Mouse (Mus musculus) limb, embryonic 10.5 days (tissue): Measurements from ENCODE around the gene Hnrnpul1. TPM values are rescaled to one million over a fixed set of nuclear protein-coding genes. Genes with fewer than 3 reads are reported as not detected.

Experiments
- DNase-seq: peaks from one replicate; pipeline ENCODE4 v3.0.0-alpha.2; 2017; ENCODE audit warnings: low spot score
- H3K27ac ChIP-seq: fragments of 300-500 bp; sonication (generic); 2 replicates; pipeline ENCODE4 v1.5.1; 2016; ENCODE audit warnings: mild to moderate bottlenecking
- H3K27me3 ChIP-seq: fragments of 300-500 bp; sonication (generic); 2 replicates; pipeline ENCODE4 v1.6.1; 2016; ENCODE audit warnings: low read depth, mild to moderate bottlenecking; ENCODE audit not compliant: poor library complexity, severe bottlenecking
- H3K36me3 ChIP-seq: fragments of 300-500 bp; sonication (generic); 2 replicates; pipeline ENCODE4 v1.6.1; 2016; ENCODE audit warnings: mild to moderate bottlenecking, moderate library complexity
- H3K4me1 ChIP-seq: fragments of 300-500 bp; sonication (generic); 2 replicates; pipeline ENCODE4 v1.6.1; 2016
- H3K4me3 ChIP-seq: fragments of 300-500 bp; sonication (generic); 2 replicates; pipeline ENCODE4 v1.5.1; 2016; ENCODE audit warnings: mild to moderate bottlenecking, moderate library complexity
- H3K9me3 ChIP-seq: fragments of 300-500 bp; sonication (generic); replicated peaks from 2 replicates; pipeline ENCODE4 v1.6.1; 2016; ENCODE audit warnings: mild to moderate bottlenecking
- WGBS: fragments of 180-500 bp; shearing (Covaris S2); methylation state at CpG from one replicate; pipeline ENCODE4 v1.1.7; 2016; 5-methylcytosine and 5-hydroxymethylcytosine counted together
- polyA plus RNA-seq: library from polyadenylated mRNA; unstranded; fragments of >200 nt; fragmentation: Nextera tagmentation; extraction: Ambion mirVana; gene quantifications from 2 replicates; pipeline ENCODE4 v1.2.1, GENCODE M21; 2016

Hnrnpul1 gene
- polyA plus RNA-seq, 1 experiment from 2014 or later: 67.7 TPM

- peaks cover 74% of the 10 kb centered on the region for H3K27me3 ChIP-seq
- peak overlapping the region; percentile 57 for H3K4me3 ChIP-seq
- no peak for DNase-seq
- peaks cover 38% of the 10 kb centered on the region for H3K4me1 ChIP-seq
- no peak overlapping the region for H3K27ac ChIP-seq
- H3K9me3 ChIP-seq: no peaks in the 10 kb centered on the region
- 41% methylated on average over 5 of the region's 5 CpGs for WGBS
- H3K36me3 ChIP-seq: no peaks in the 10 kb centered on the region
These were observed 64.5 kb downstream of the Hnrnpul1 start for GRCm38 (mm10) chr7:25690051-25690450.

GRCm38 (mm10) chr7:25689603-25690021 is 64.9 kb downstream of the Hnrnpul1 start:
- WGBS: 11% methylated on average over 12 of the region's 12 CpGs
- no peaks in the 10 kb centered on the region for H3K36me3 ChIP-seq
- H3K4me1 ChIP-seq: peaks cover 38% of the 10 kb centered on the region
- peak overlapping the region; percentile 57 for H3K4me3 ChIP-seq
- H3K27me3 ChIP-seq: peaks cover 77% of the 10 kb centered on the region
- DNase-seq: no peak
- H3K27ac ChIP-seq: 0 out of 2 replicates have a peak overlapping the region, but pooled peaks have one; percentile 39
- no peaks in the 10 kb centered on the region for H3K9me3 ChIP-seq

DNA sequence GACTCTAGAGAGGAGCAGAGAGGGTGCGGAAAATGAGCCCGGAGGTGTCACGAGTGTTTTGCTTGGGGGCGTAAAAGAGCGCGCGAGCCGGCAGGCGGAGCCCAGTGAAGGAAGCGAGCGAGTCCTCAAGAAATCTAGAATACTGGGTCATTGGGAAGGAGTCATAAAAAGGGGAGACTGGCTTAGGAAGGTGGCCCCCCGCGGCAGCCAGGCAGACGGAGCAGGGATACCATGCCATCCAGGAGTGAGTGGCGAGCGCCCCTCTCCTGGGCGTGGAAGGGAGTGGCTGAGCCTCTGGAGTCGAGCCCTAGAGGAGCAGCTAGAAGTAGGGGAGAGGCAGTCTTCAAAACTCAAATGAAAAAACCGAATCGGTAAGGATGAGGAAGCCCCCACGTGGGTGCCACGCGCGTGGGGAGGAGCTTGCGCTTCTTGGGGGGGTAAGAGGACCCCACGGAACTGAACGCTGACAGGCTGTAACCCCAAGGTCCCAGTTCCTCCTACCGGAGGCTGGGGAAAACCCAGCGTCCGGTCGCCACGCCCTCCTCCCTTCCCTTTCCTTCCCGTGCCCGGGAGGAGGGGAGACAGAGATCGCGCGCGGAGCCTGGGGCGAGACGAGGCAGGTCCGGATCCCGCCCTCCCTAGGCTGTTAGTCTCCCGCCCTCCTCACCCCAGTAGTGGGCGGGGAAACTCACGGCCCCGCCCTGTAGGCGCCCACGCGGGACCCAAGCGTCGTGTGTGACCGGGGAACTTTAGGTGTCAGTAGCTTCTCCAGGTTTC is 65.6 kb downstream of the Hnrnpul1 start:
- Histone ChIP-seq H3K4me3 (peak overlapping the region; percentile 57), H3K27me3 (peaks cover 77% of the 10 kb centered on the region), H3K9me3 (no peaks in the 10 kb centered on the region), H3K27ac (peak overlapping the region; percentile 51; the same call in 1 of the 2 replicates), H3K36me3 (no peaks in the 10 kb centered on the region), H3K4me1 (peaks cover 38% of the 10 kb centered on the region)
- DNase-seq: peak; percentile 71
- 1% methylated on average over 51 of the region's 52 CpGs for WGBS

DNA sequence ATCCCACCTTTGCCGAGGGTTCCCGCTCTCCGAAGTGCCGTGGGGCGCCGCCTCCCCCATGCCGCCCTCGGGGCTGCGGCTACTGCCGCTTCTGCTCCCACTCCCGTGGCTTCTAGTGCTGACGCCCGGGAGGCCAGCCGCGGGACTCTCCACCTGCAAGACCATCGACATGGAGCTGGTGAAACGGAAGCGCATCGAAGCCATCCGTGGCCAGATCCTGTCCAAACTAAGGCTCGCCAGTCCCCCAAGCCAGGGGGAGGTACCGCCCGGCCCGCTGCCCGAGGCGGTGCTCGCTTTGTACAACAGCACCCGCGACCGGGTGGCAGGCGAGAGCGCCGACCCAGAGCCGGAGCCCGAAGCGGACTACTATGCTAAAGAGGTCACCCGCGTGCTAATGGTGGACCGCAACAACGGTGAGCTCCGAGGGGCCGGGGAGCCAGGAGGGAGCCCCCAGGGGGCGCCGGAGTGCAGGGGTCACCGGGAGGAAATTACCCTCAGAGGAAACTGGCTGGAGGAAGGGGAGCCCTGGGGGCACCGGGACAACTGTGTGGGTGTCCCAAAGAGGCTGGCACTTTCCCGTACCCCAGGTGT is 66.7 kb downstream of the Hnrnpul1 start:
- peaks cover 42% of the 10 kb centered on the region for H3K4me1 ChIP-seq
- DNase-seq: peak; percentile 63

DNA sequence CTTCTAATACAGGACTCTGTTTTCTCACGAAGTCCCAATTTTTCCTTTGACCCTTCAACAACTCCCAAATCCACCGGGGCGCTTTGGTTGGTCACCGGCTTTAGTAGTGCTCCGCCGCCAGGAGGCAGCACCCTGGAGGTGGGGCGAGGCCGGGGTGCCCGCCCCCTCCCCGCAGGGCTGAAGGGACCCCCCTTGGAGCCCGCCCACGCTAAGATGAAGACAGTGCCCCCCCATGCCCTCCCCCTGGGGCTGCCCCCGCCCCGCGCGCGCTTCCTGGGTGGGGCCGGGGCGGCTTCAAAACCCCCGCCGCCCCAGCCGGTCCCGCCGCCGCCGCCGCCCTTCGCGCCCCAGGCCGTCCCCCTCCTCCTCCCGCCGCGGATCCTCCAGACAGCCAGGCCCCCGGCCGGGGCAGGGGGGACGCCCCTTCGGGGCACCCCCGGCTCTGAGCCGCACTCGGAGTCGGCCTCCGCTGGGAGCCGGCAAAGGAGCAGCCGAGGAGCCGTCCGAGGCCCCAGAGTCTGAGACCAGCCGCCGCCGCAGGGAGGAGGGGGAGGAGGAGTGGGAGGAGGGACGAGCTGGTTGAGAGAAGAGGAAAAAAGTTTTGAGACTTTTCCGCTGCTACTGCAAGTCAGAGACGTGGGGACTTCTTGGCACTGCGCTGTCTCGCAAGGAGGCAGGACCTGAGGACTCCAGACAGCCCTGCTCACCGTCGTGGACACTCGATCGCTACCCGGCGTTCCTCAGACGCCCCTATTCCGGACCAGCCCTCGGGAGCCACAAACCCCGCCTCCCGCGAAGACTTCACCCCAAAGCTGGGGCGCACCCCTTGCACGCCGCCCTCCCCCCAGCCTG is 67.7 kb downstream of the Hnrnpul1 start, which contains the start of gene Tgfb1:
Gene Tgfb1 (plus strand): TSS at position 323 of the 852 bp plus-strand sequence.
- peak within 1 kb of the TSS; percentile 79 for H3K27ac ChIP-seq
- WGBS: under 1% methylated on average over 68 of the region's 69 CpGs

More for the DNA sequence above, 66.7 kb downstream of the Hnrnpul1 start:
- H3K9me3 ChIP-seq: no peaks in the 10 kb centered on the region
- WGBS: 1% methylated on average over 47 of the region's 47 CpGs
- H3K27me3 ChIP-seq: peaks cover 77% of the 10 kb centered on the region
- H3K4me3 ChIP-seq: peak overlapping the region; percentile 57
- peaks cover 5% of the 10 kb centered on the region; the same call in 1 of the 2 replicates for H3K36me3 ChIP-seq
- peak overlapping the region; percentile 46 for H3K27ac ChIP-seq

GRCm38 (mm10) chr7:25685926-25686470 is 68.6 kb downstream of the Hnrnpul1 start:
- Histone ChIP-seq H3K27ac (no peak overlapping the region), H3K4me3 (peak overlapping the region; percentile 57; the same call in 1 of the 2 replicates), H3K9me3 (no peaks in the 10 kb centered on the region), H3K36me3 (peaks cover 7% of the 10 kb centered on the region; the same call in 1 of the 2 replicates), H3K27me3 (peaks cover 62% of the 10 kb centered on the region), H3K4me1 (peaks cover 50% of the 10 kb centered on the region)
- DNase-seq: no peak
- 64% methylated on average over 21 of the region's 21 CpGs for WGBS

More for the DNA sequence above, 67.7 kb downstream of the Hnrnpul1 start, which contains the start of gene Tgfb1:
- H3K27me3 ChIP-seq: peaks cover 71% of the 10 kb centered on the region
- H3K4me3 ChIP-seq: peak within 1 kb of the TSS; percentile 57
- H3K9me3 ChIP-seq: no peaks in the 10 kb centered on the region
- peaks cover 44% of the 10 kb centered on the region for H3K4me1 ChIP-seq
- peak; percentile 82 for DNase-seq
- H3K36me3 ChIP-seq: peaks cover 7% of the 10 kb centered on the region; the same call in 1 of the 2 replicates

DNA sequence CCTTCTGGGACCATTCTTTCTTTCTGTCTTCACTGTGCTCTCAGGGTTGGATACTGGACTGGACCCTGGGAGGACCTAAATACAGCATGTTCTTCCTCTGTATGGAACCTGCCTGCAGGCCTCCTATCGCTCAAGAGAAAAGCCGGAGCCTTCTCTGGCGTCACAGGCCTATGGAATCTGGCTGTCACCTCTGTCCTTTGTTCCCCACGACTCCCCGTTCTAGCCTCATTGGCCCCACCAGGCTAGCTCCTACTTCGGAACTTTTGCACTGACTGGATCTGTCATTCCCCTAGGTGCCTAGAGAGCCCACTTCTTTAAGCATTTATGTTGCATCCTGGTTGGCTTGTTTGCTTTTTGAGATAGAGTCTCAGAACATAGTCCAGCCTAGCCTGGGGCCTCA is 69.9 kb downstream of the Hnrnpul1 start:
- Histone ChIP-seq H3K4me3 (no peak overlapping the region), H3K27me3 (peaks cover 49% of the 10 kb centered on the region), H3K36me3 (peaks cover 7% of the 10 kb centered on the region; the same call in 1 of the 2 replicates), H3K4me1 (peaks cover 58% of the 10 kb centered on the region), H3K27ac (no peak overlapping the region), H3K9me3 (no peaks in the 10 kb centered on the region)
- DNase-seq: no peak
- WGBS: 89% methylated on average over 6 of the region's 6 CpGs

GRCm38 (mm10) chr7:25683474-25684180 is 70.9 kb downstream of the Hnrnpul1 start:
- WGBS: 67% methylated on average over 7 of the region's 7 CpGs
- H3K27ac ChIP-seq: no peak overlapping the region
- peaks cover 49% of the 10 kb centered on the region for H3K27me3 ChIP-seq
- H3K9me3 ChIP-seq: no peaks in the 10 kb centered on the region
- no peak overlapping the region for H3K4me3 ChIP-seq
- no peak for DNase-seq
- peaks cover 7% of the 10 kb centered on the region; the same call in 1 of the 2 replicates for H3K36me3 ChIP-seq
- peaks cover 48% of the 10 kb centered on the region for H3K4me1 ChIP-seq

DNA sequence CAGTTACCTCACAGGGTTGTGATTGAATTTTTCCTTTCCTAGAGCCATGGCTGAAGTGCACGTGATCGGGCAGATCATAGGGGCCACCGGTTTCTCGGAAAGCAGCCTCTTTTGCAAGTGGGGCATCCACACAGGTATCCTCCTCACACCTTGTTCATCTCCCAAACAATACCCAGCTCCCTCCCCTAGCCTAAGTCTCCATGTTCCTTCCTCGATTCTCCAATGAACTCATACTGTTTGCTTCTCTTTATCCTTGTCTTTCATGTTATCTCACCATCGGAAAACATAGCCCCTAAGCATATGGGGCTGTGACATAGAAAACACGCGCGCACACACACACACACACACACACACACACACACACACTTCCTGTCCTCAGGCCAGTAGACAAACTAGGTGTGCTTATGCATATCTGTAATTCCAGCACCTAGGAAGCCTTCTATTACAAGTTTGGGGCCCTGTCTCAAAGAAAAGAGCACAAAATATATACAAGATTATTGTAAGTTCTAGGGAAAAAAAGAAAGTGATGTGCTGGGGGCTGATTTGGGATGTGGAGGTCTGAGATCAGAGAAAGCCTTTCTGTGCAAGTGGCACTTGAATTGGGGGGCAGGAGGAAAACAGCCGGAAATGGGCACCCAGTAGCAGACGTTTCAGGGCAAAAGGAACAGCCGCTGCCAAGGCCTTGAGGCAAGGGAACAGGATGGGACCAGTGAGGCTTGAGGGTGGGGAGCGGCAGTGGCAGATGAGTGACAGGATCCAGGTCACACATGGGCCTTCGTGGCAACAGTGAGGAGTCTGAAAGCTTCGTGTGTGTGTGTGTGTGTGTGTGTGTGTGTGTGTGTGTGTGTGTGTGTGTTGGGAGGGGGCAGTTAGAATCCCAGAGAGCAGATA is 73.0 kb downstream of the Hnrnpul1 start:
- no peak for DNase-seq
- no peaks in the 10 kb centered on the region for H3K9me3 ChIP-seq
- peak overlapping the region; percentile 64; the same call in 1 of the 2 replicates for H3K4me3 ChIP-seq
- peaks cover 7% of the 10 kb centered on the region; the same call in 1 of the 2 replicates for H3K36me3 ChIP-seq
- H3K4me1 ChIP-seq: peaks cover 28% of the 10 kb centered on the region
- no peak overlapping the region for H3K27ac ChIP-seq
- peaks cover 40% of the 10 kb centered on the region for H3K27me3 ChIP-seq
- WGBS: 64% methylated on average over 15 of the region's 15 CpGs

DNA sequence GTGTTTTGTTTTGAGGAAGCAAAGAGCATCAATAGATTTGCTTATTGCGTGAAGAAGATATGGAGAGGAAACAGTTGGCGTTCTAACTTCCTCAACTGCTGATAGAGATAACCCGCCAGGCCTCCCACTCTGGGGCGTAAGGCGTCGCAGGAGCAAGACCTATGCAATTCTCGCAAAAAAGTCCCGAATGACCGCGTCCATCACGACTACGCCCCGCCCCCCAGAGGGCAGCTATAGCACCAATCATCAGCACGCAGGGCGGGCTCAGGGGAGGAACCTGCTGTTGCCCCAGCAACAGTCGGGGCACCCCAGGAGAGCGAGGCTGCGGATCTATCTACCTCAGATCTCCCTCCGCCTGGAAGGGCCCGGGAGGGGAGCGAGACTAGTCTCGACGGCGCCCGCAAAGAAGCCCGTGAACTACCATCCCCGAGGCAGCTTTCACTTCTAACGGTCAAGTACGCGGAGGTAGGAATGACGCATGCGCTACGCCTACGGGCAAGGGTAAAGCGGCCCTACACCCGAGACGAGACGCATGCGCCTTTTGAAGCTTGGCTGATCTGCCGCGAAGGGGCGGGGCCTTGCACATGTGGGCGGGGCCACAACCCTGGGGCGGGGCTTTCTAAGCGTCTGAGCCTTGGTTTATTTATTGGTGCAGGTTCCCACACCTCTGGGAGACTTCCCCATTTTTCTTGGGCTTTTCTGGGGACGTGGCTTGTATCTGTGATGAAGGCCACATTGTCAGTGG is 73.9 kb downstream of the Hnrnpul1 start, which contains the start of gene B9d2:
Gene B9d2 (plus strand): TSS at position 267 of the 745 bp plus-strand sequence.
- no peaks in the 10 kb centered on the region for H3K9me3 ChIP-seq
- WGBS: under 1% methylated on average over 46 of the region's 46 CpGs
- peaks cover 40% of the 10 kb centered on the region for H3K27me3 ChIP-seq
- H3K27ac ChIP-seq: peak within 1 kb of the TSS; percentile 90
- peak within 1 kb of the TSS; percentile 64 for H3K4me3 ChIP-seq
- DNase-seq: peak; percentile 94
- peaks cover 19% of the 10 kb centered on the region for H3K4me1 ChIP-seq
- peaks cover 7% of the 10 kb centered on the region; the same call in 1 of the 2 replicates for H3K36me3 ChIP-seq
